Mouse (Mus musculus): ENCODE measurements at regions not wholly inside any gene's neighbourhood (a gene's known extent, or its start where the extent isn't known, plus 50 kb on each side); places are given as distances from the start of the nearest gene placed in this dataset.

GRCm38 (mm10) chr1:60639059-60639458 is 72.2 kb upstream of the Raph1 start:
- no peak for TF ChIP-seq POLR2A (IDR thresholded peaks at IDR 0.05; ENCODE audit: borderline replicate concordance, low read depth, low read length)
- no peak for TF ChIP-seq CTCF (IDR thresholded peaks at IDR 0.05; ENCODE audit: low read depth, low read length)

Data from bone marrow macrophage, adult 2 months (primary cell).